Mouse (Mus musculus): ENCODE results near the gene Ctsc.

- TF ChIP-seq POLR2A (IDR thresholded peaks at IDR 0.05; ENCODE audit: insufficient read length, low read depth), result no peak
- no peak for TF ChIP-seq USF1 (IDR thresholded peaks at IDR 0.05; ENCODE audit: low read depth)
Measured at GRCm38 (mm10) chr7:88276914-88277765, 745 bp upstream of the Ctsc start.

Measured in myocyte (in vitro differentiated cells).